Mouse (Mus musculus) erythroblast, adult 5-6 weeks (primary cell): Measurements from ENCODE around the gene Ppp2r5d. TPM values are rescaled to one million over a fixed set of nuclear protein-coding genes. Genes with fewer than 3 reads are reported as not detected.

ENCODE experiments used
- ATAC-seq: replicated peaks from 2 replicates; pipeline ENCODE4 v1.8.0; 2016; ENCODE audit warnings: moderate number of reproducible peaks, mild to moderate bottlenecking, moderate TSS enrichment, inconsistent platforms; ENCODE audit not compliant: poor library complexity, low FRiP score, severe bottlenecking
- total RNA-seq, 2 experiments: library from RNA; stranded (forward) in 1 of 2; stranded (reverse) in 1 of 2; fragments of 150-400 nt in 1 of 2; fragments of 200-764, 138-1000 nt in 1 of 2; gene quantifications; 2 replicates each; pipeline versions ENCODE4 v1.2.3 to v1.2.4; 2015 to 2017; ENCODE audit warnings: low replicate concordance in 2 of 2

Gene Ppp2r5d
- total RNA-seq, 2 experiments from 2014 or later, result 5.4 to 10.9 TPM

DNA sequence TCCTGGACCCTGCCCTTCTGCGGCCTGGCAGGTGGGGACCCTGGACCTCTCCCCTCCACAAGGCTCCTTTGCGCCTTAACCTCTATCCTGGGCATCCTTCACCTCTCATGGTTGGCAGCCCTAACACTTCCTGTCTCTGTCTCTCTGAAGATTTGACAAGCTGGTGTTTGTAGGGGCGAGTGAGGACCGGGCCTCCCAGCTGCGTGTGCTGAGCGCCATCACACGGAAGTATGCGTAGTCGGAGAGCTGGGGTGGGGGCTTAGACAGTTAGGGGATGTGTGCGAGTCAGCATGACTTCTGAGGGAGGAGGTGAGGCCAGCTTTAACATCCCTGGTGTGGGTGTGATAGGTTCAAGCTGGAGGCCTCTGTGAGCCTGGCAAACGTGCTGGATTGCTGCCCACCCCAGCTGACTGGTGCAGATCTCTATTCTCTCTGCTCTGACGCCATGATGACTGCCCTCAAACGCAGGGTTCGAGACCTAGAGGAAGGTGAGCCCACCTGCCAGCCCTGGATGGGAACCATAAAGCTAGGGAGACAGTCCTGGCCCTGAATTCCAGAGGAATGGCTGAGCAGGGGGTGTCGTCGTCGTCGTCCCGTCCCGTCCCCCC, 19.7 kb upstream of the Ppp2r5d start:
- ATAC-seq, result no peak

DNA sequence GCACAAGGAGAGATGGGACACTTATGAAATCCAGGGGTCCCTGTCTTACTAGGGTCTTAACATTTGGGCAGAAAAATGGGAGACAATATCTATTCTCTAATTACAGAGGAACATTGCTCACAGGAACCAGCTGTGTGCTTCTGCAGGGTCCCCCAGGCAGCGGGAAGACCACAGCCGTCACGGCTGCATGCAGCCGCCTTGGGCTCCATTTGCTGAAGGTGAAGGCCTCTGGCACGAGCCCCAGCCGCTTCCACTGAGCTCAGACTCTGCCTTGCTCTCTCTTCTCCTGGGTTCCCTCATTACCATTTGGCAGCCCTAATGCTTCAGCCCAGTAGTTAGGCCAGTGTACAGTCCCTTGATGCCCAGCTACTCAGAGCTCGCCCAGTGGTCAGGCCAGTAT, 16.2 kb upstream of the Ppp2r5d start:
- ATAC-seq, result no peak

GRCm38 (mm10) chr17:46714756-46715481, 10.0 kb upstream of the Ppp2r5d start:
- ATAC-seq, result no peak

- no peak for ATAC-seq
These were observed 8.9 kb upstream of the Ppp2r5d start for GRCm38 (mm10) chr17:46713849-46714248.

- ATAC-seq, result 0 out of 2 replicates have a peak, but pooled peaks have one; percentile 12
These were observed 7.5 kb upstream of the Ppp2r5d start for GRCm38 (mm10) chr17:46712442-46712841.

DNA sequence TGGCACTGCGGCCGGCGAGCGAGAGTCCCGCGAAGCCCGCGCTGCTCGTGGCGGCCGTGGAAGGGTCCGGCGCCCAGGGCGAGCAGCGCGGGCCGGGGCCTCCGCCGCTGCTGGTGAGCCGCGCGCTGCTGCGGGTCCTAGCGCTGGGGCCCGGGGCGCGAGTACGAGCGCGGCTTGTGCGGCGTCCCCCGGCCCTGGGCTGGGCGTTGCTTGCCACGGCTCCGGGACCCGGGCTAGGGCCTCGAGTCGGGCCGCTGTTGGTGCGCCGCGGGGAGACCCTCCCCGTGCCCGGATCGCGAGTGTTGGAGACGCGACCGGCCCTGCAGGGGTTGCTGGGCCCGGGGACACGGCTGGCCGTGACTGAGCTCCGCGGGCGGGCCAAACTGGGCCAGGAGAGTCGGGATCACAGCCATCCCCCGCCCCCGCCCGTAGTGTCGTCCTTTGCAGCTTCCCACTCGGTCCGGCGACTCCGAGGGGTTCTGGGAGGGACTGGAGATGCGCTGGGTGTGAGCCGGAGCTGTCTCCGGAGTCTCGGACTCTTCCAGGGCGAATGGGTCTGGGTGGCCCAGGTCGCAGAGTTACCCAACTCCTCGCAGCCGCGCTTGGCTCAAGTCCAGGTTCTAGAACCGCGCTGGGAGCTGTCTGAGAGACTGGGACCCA, 6.8 kb upstream of the Ppp2r5d start:
- ATAC-seq, result peak; percentile 36

GRCm38 (mm10) chr17:46710959-46711597, 6.2 kb upstream of the Ppp2r5d start, which contains the start of gene Pex6:
TSS of gene Pex6 (plus strand) at chr17:46711463.
- ATAC-seq, result peak; percentile 92

DNA sequence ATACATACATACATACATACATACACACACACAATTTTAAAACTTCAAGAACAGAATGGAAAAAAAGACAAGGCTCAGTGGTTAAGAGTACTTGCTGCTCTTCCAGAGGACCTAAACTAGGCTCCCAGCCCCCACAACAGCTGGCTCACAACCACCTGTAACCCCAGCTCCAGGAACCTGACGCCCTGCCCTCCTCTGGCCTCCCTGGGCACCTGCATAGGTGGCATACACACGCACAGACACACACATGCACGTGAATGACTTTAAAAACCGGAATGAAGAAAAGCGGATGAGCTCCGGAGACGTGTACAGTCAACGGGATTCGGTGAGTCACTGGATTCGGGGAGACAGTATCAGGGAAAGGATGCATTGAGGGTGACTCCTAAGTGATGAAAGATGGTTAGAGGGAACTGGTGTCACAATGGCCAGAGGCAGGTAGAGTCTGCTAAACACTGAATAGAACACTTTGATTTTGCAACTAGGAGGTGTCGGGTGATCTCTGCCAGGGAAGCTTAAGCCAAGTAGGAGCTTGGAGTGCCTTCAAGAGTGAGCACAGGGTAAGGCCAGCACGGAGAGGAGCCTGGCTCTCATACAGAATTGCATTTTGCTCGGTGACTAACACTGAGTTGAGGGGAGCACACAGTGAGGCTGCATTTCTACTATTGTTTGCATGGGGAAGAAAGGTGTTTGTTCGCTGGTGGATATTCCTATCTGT, 1.6 kb upstream of the Ppp2r5d start:
- ATAC-seq, result no peak

DNA sequence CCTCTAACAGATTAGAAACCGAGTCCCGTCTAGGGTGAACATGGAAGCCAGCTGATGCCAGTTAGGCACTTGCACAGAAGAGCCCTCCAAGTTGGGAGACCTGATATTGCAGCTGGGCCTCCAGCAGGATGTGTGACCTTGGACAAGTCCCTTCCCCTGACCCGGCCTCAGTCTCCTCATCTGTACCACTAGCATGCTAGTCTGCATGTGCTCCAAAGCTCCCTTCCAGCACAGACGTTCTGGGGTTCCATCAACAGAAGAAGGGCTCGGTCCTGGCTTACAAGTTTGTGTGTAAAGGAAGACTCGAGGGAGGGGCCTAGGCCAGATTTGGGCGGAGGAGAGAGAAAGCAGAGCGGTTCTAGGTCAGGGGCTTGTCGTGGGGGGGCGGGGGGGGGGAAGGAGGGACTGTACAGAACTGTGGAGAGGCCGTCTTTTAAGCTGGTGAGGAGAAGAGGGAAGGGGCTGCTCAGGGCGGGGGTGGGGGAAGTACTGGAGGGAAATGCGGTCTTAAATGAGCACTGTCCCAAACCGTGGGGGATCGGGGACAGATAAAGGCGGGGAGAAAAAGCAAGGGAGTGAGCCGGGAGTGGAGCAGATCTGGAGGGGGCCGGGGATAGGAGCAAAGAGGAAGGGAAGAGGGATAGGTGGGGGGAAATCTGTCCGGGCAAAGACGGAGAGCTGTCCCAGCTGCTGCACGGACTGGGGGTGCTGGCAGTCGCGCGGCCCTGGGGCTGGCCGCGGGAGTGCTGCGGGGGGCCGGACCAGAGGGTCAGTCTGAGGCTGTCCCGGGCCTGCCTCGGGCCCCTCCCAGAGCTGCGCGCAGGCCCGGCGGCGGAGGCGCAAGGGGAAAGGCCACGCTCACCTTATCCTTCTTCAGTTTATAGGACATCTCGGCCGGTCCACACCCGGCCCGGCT, 682 bp downstream of the Ppp2r5d start:
- no peak for ATAC-seq

DNA sequence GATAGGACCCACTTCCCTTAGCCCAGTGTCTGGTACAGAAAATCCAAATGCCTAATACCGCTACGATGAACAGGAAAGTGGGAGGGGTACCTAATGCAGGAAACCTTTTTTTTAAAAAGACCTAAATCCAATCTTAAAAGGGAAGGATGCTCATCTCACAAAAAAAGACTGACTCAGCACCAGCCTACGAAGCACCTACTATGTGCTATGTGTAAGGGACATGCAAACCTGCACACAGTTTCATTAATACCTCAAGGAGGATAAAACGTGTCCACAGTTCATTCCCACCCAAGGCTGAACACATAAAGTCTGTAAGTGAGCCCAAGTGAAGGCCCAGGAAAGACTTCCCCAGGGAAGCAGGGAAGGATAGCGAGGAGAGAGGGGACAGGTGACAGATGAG, 2.4 kb downstream of the Ppp2r5d start:
- ATAC-seq, result no peak

GRCm38 (mm10) chr17:46702100-46702499, 2.8 kb downstream of the Ppp2r5d start:
- ATAC-seq, result no peak

GRCm38 (mm10) chr17:46701489-46701888, 3.4 kb downstream of the Ppp2r5d start:
- ATAC-seq, result no peak

- ATAC-seq, result no peak
These were observed 5.0 kb downstream of the Ppp2r5d start for GRCm38 (mm10) chr17:46699912-46700311.

DNA sequence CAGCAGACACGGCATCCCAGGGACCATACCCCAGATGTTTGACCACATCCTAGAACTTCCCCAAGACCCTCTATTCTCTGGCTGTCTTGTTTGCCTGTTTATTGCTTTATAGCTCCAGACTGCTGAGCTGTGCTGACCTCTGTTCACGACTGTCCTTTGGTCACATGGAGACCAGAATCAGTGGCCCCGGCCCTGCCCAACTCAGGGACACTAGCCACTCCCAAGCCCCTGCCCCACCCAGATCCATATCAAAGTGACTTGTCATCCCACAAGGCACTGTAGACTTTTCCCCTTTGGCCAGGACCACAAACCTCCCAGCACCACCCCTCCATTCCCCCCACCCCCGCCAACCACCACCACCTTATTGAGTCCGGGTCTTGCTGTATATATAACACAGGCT, 5.7 kb downstream of the Ppp2r5d start:
- ATAC-seq, result no peak

DNA sequence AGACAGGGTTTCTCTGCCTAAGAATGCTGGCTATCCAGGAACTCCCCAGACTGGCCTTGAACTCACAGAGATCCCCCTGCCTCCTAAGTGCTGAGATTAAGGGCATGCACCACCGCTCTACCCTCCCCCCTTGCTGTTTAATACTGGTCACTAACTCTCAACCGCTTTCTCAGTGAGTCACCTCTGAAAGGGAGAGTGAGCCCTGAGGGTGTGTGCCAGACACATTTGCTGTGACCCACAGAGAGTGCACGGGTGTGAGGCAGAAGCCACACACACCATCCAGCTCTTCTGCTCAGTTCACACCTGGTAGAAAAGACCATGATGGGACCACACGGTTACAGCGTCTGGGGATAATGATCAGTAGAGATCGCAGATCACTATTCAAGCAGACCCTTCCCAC, 6.4 kb downstream of the Ppp2r5d start:
- no peak for ATAC-seq

GRCm38 (mm10) chr17:46694517-46695063, 10.3 kb downstream of the Ppp2r5d start:
- no peak for ATAC-seq

GRCm38 (mm10) chr17:46691390-46691789, 13.5 kb downstream of the Ppp2r5d start:
- ATAC-seq, result no peak

GRCm38 (mm10) chr17:46690665-46691064, 14.2 kb downstream of the Ppp2r5d start:
- peak; percentile 68 for ATAC-seq

DNA sequence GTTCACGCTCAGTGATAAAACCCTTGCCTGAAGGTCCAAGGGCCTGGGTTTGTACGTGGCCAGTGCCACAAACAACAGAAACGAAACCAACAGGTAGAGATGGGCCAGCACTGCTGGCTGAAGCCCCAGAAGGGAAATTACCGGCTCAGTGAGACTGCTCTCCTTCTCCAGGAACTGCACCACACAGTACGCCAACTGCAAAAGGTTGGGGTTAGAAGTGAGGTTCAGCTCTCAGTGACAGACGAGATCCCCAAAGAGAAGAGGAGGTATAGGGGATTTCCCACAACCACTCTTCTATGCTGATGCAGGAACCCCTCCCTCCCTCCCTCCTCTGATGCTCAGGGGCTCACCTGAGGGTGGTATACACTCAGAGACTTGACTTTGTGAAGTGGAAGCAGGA, 19.0 kb downstream of the Ppp2r5d start:
- ATAC-seq, result no peak
